Mouse (Mus musculus): ENCODE data around the gene Ppef1. TPM values are rescaled to one million over a fixed set of nuclear protein-coding genes. Genes with fewer than 3 reads are reported as not detected.

Gene Ppef1
- polyA plus RNA-seq, 1 experiment from 2014 or later = 0.73 TPM

DNA sequence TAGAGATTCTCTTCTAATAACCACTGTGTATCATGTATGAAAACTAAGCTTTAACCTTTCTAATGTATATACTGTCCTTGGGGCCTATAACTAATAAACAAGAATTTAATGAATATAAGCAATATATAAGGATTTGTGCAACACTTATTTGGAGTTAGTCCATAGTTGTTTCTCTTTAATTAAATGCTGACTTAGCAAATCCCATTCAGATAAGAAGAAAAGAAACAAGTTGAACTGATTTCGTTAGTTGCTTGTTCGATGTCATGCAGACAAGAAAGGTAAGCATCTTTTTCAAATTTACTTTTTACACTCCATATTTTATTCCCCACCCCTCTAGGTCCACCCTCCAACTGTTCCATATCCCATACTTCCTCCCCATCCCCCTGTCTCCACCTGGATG is 45.5 kb downstream of the Ppef1 start:
- ATAC-seq = no peak
- 90% methylated on average over 2 of the region's 2 CpGs for WGBS

DNA sequence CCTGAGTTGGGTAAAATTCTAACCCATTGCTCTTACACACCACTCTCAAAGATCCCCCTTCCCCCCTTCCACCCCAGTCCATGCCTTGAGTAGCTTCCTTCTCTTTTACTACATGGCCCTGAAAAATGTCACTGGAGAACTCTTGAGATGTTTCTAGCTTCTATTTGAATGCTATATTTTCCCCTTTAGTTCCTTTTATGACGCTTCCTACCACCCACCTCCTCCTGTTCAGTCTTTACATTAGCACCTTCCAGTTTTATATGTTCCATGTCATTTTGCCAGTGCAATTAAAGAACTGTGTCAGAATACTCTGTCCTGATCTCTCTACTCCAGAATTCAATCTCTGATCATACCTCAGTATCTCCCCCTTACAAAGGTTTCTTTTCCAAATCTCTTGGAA is 65.6 kb downstream of the Ppef1 start:
- 97% methylated on average over 1 of the region's 1 CpGs for WGBS
- Histone ChIP-seq H3K36me3 (no peaks in the 10 kb centered on the region), H3K4me3 (replicated peaks) (no peak overlapping the region), H3K27ac (no peak overlapping the region), H3K27me3 (peaks cover 24% of the 10 kb centered on the region; the same call in 1 of the 2 replicates), H3K4me2 (replicated peaks) (no peak overlapping the region), H3K4me1 (replicated peaks) (no peaks in the 10 kb centered on the region), H3K9ac (replicated peaks) (no peak overlapping the region), H3K9me3 (no peaks in the 10 kb centered on the region)
- ATAC-seq = no peak

More for the DNA sequence above, 45.5 kb downstream of the Ppef1 start:
- Histone ChIP-seq H3K27ac (no peak overlapping the region), H3K4me1 (replicated peaks) (no peaks in the 10 kb centered on the region), H3K27me3 (peaks cover 15% of the 10 kb centered on the region; the same call in 1 of the 2 replicates), H3K4me3 (replicated peaks) (no peak overlapping the region), H3K36me3 (no peaks in the 10 kb centered on the region), H3K9me3 (no peaks in the 10 kb centered on the region), H3K9ac (replicated peaks) (no peak overlapping the region), H3K4me2 (replicated peaks) (no peak overlapping the region)

DNA sequence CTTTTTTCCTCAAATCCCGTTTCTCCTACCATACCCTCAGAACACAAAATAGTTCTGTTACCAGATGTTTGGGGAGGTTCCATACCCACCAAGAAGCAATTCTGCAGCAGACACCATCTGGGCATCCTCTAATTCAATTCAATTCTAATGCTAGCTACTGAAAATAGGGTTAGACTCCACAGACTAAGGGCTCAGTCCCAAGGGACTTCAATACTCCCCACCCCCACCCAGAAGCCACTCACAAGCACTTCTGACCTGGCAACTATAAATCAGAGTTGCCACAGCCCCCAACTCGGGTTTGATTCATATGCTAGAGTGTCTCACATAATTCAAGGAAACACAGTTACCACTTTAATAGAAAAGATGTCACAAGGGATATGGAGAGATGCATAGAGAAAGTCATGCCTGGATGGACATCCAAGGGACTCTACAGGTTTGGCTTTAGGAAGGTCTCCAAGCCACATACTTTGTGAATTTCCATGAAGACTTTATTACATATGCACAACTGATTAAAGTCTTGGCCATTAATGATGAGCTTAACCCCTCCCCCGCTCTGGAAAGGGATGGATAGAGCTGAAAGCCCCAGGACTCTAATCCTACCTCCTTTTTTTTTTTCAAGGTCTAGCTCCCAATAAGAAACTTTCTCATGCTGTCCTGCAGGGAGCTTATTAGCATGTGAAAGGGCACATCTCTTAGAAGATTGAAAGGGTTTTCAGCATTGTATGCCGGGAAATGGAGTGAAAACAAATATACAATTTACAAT is 124.5 kb downstream of the Ppef1 start:
- H3K27me3 ChIP-seq = peaks cover 13% of the 10 kb centered on the region; the same call in 1 of the 2 replicates
- no peak overlapping the region for H3K4me2 ChIP-seq (replicated peaks)
- H3K4me3 ChIP-seq (replicated peaks) = no peak overlapping the region
- WGBS = 25% methylated on average over 4 of the region's 4 CpGs
- ATAC-seq = peak; percentile 78
- H3K9ac ChIP-seq (replicated peaks) = no peak overlapping the region
- no peak overlapping the region for H3K27ac ChIP-seq
- no peaks in the 10 kb centered on the region for H3K9me3 ChIP-seq
- no peaks in the 10 kb centered on the region; the same call in 1 of the 2 replicates for H3K4me1 ChIP-seq (replicated peaks)
- H3K36me3 ChIP-seq = no peaks in the 10 kb centered on the region

- no peak overlapping the region for H3K27ac ChIP-seq
- peaks cover 16% of the 10 kb centered on the region; the same call in 1 of the 2 replicates for H3K27me3 ChIP-seq
- WGBS = 48% methylated on average over 2 of the region's 2 CpGs
- H3K9ac ChIP-seq (replicated peaks) = no peak overlapping the region
- H3K36me3 ChIP-seq = no peaks in the 10 kb centered on the region
- H3K9me3 ChIP-seq = no peaks in the 10 kb centered on the region
- H3K4me2 ChIP-seq (replicated peaks) = no peak overlapping the region
- no peak for ATAC-seq
- no peaks in the 10 kb centered on the region; the same call in 1 of the 2 replicates for H3K4me1 ChIP-seq (replicated peaks)
- H3K4me3 ChIP-seq (replicated peaks) = no peak overlapping the region
Observed at GRCm38 (mm10) chrX:160610482-160610881, 125.1 kb downstream of the Ppef1 start.

GRCm38 (mm10) chrX:160609849-160610248 is 125.7 kb downstream of the Ppef1 start:
- H3K27ac ChIP-seq = no peak overlapping the region
- H3K4me2 ChIP-seq (replicated peaks) = no peak overlapping the region
- 38% methylated on average over 3 of the region's 3 CpGs for WGBS
- no peak for ATAC-seq
- H3K27me3 ChIP-seq = peaks cover 23% of the 10 kb centered on the region; the same call in 1 of the 2 replicates
- H3K9ac ChIP-seq (replicated peaks) = no peak overlapping the region
- no peak overlapping the region for H3K4me3 ChIP-seq (replicated peaks)
- no peaks in the 10 kb centered on the region for H3K36me3 ChIP-seq
- no peaks in the 10 kb centered on the region; the same call in 1 of the 2 replicates for H3K4me1 ChIP-seq (replicated peaks)
- no peaks in the 10 kb centered on the region for H3K9me3 ChIP-seq

- Histone ChIP-seq H3K4me1 (replicated peaks) (peaks cover 9% of the 10 kb centered on the region), H3K36me3 (no peaks in the 10 kb centered on the region), H3K9ac (replicated peaks) (no peak overlapping the region), H3K27ac (no peak overlapping the region), H3K4me3 (replicated peaks) (no peak overlapping the region), H3K4me2 (replicated peaks) (no peak overlapping the region), H3K27me3 (peaks cover 45% of the 10 kb centered on the region; the same call in 1 of the 2 replicates), H3K9me3 (no peaks in the 10 kb centered on the region)
- 68% methylated on average over 6 of the region's 6 CpGs for WGBS
- ATAC-seq = no peak
Observed at GRCm38 (mm10) chrX:160603981-160604541, 131.5 kb downstream of the Ppef1 start.

- H3K9ac ChIP-seq (replicated peaks) = no peak overlapping the region
- no peak overlapping the region for H3K4me2 ChIP-seq (replicated peaks)
- peaks cover 46% of the 10 kb centered on the region; the same call in 1 of the 2 replicates for H3K27me3 ChIP-seq
- H3K27ac ChIP-seq = no peak overlapping the region
- peaks cover 16% of the 10 kb centered on the region for H3K4me1 ChIP-seq (replicated peaks)
- 93% methylated on average over 2 of the region's 2 CpGs for WGBS
- no peak overlapping the region for H3K4me3 ChIP-seq (replicated peaks)
- no peaks in the 10 kb centered on the region for H3K36me3 ChIP-seq
- H3K9me3 ChIP-seq = no peaks in the 10 kb centered on the region
- ATAC-seq = no peak
Observed at GRCm38 (mm10) chrX:160603316-160603715, 132.2 kb downstream of the Ppef1 start.

GRCm38 (mm10) chrX:160602770-160603169 is 132.8 kb downstream of the Ppef1 start:
- 90% methylated on average over 1 of the region's 1 CpGs for WGBS
- no peak overlapping the region for H3K4me2 ChIP-seq (replicated peaks)
- H3K27ac ChIP-seq = no peak overlapping the region
- H3K36me3 ChIP-seq = no peaks in the 10 kb centered on the region
- no peak overlapping the region for H3K4me3 ChIP-seq (replicated peaks)
- H3K4me1 ChIP-seq (replicated peaks) = peaks cover 19% of the 10 kb centered on the region
- H3K27me3 ChIP-seq = peaks cover 51% of the 10 kb centered on the region; the same call in 1 of the 2 replicates
- H3K9me3 ChIP-seq = no peaks in the 10 kb centered on the region
- ATAC-seq = no peak
- no peak overlapping the region for H3K9ac ChIP-seq (replicated peaks)

DNA sequence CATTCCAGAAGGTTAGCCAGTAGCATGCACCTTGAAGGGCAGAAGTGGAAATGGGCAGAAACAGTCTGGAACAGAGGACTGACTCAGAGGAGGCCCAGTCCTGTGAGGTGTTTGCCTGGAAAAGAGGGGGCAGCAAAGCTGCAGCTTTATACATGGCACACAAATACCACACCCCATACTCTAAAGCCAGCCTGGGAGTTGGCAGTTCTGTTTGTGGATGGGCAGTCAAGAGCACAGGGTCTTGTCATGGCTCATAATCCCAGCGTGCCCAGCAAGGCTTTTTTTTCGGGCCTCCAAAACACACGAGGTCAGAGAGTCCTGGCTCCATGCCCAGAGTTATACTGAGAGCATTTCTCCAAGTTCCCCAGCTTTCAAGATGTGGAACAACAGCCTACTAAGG is 134.5 kb downstream of the Ppef1 start:
- 62% methylated on average over 3 of the region's 3 CpGs for WGBS
- H3K9me3 ChIP-seq = no peaks in the 10 kb centered on the region
- ATAC-seq = no peak

GRCm38 (mm10) chrX:160598562-160599458 is 136.8 kb downstream of the Ppef1 start:
- Histone ChIP-seq H3K27ac (peak overlapping the region; percentile 74), H3K4me1 (replicated peaks) (peaks cover 19% of the 10 kb centered on the region), H3K4me3 (replicated peaks) (no peak overlapping the region), H3K36me3 (no peaks in the 10 kb centered on the region), H3K9ac (replicated peaks) (no peak overlapping the region), H3K4me2 (replicated peaks) (no peak overlapping the region), H3K9me3 (no peaks in the 10 kb centered on the region), H3K27me3 (peaks cover 32% of the 10 kb centered on the region; the same call in 1 of the 2 replicates)
- ATAC-seq = peak; percentile 97
- 54% methylated on average over 3 of the region's 3 CpGs for WGBS

More for the DNA sequence above, 134.5 kb downstream of the Ppef1 start:
- Histone ChIP-seq H3K27me3 (peaks cover 52% of the 10 kb centered on the region; the same call in 1 of the 2 replicates), H3K4me3 (replicated peaks) (no peak overlapping the region), H3K36me3 (no peaks in the 10 kb centered on the region), H3K4me2 (replicated peaks) (no peak overlapping the region), H3K4me1 (replicated peaks) (peaks cover 19% of the 10 kb centered on the region), H3K9ac (replicated peaks) (no peak overlapping the region), H3K27ac (no peak overlapping the region)

- Histone ChIP-seq H3K27me3 (peaks cover 30% of the 10 kb centered on the region; the same call in 1 of the 2 replicates), H3K27ac (peak overlapping the region; percentile 74)
- no peak for ATAC-seq
Observed at GRCm38 (mm10) chrX:160598055-160598454, 137.5 kb downstream of the Ppef1 start.

More at GRCm38 (mm10) chrX:160598055-160598454, 137.5 kb downstream of the Ppef1 start:
- no peak overlapping the region for H3K4me3 ChIP-seq (replicated peaks)
- H3K9me3 ChIP-seq = no peaks in the 10 kb centered on the region
- no peak overlapping the region for H3K9ac ChIP-seq (replicated peaks)
- peaks cover 19% of the 10 kb centered on the region for H3K4me1 ChIP-seq (replicated peaks)
- no peaks in the 10 kb centered on the region for H3K36me3 ChIP-seq
- WGBS = 83% methylated on average over 2 of the region's 2 CpGs
- H3K4me2 ChIP-seq (replicated peaks) = no peak overlapping the region

All from midbrain, embryonic 13.5 days (tissue).